Mouse (Mus musculus) hindbrain, embryonic 14.5 days (tissue): ENCODE measurements around the gene Clec2e. TPM values are rescaled to one million over a fixed set of nuclear protein-coding genes. Genes with fewer than 3 reads are reported as not detected.

Experiments used
- ATAC-seq: fragments of 200-750 bp; cut with Nextera tagmentation; 2 replicates; pipeline ENCODE4 v1.8.0; 2017; ENCODE audit warnings: moderate number of reproducible peaks, mild to moderate bottlenecking, moderate TSS enrichment, moderate library complexity; ENCODE audit not compliant: low FRiP score
- DNase-seq: peaks from one replicate; pipeline ENCODE4 v3.0.0-alpha.2; 2015; ENCODE audit warnings: low spot score
- H3K27ac ChIP-seq: fragments of 300-500 bp; sonication (generic); 2 replicates; pipeline ENCODE4 v1.5.1; 2014; ENCODE audit warnings: mild to moderate bottlenecking, moderate library complexity
- H3K27me3 ChIP-seq: fragments of 300-500 bp; sonication (generic); 2 replicates; pipeline ENCODE4 v1.6.1; 2014; ENCODE audit warnings: mild to moderate bottlenecking, low read length, mixed read lengths; ENCODE audit not compliant: control insufficient read depth, insufficient read depth
- H3K36me3 ChIP-seq: fragments of 300-500 bp; sonication (generic); replicated peaks from 2 replicates; pipeline ENCODE4 v1.6.1; 2014; ENCODE audit not compliant: control insufficient read depth, insufficient read depth
- H3K4me1 ChIP-seq: fragments of 300-500 bp; sonication (generic); replicated peaks from 2 replicates; pipeline ENCODE4 v1.6.1; 2014; ENCODE audit warnings: antibody characterized with exemption, low read length, mixed read lengths; ENCODE audit not compliant: control insufficient read depth, insufficient read depth
- H3K4me2 ChIP-seq: fragments of 300-500 bp; sonication (generic); replicated peaks from 2 replicates; pipeline ENCODE4 v1.6.1; 2014; ENCODE audit warnings: mild to moderate bottlenecking, moderate library complexity
- H3K4me3 ChIP-seq: fragments of 300-500 bp; sonication (generic); replicated peaks from 2 replicates; pipeline ENCODE4 v1.5.1; 2014; ENCODE audit warnings: mild to moderate bottlenecking, low read length
- H3K9ac ChIP-seq: fragments of 300-500 bp; sonication (generic); 2 replicates; pipeline ENCODE4 v1.6.1; 2014
- H3K9me3 ChIP-seq: fragments of 300-500 bp; sonication (generic); 2 replicates; pipeline ENCODE4 v1.6.1; 2016; ENCODE audit warnings: low read length; ENCODE audit not compliant: control insufficient read depth
- WGBS: fragments of 180-500 bp; shearing (Covaris S2); extraction: QIAGEN DNeasy Blood & Tissue Kit; methylation state at CpG from one replicate; pipeline ENCODE4 v1.1.7; 2014; 5-methylcytosine and 5-hydroxymethylcytosine counted together
- polyA plus RNA-seq: library from polyadenylated mRNA; unstranded; fragments of >200 nt; fragmentation: Nextera tagmentation; extraction: Ambion mirVana; gene quantifications from 2 replicates; pipeline ENCODE4 v1.2.1, GENCODE M21; 2014

Gene Clec2e
- polyA plus RNA-seq, 1 experiment from 2014 or later: not detected

GRCm38 (mm10) chr6:129066986-129067385, 33.7 kb downstream of the Clec2e start:
- Histone ChIP-seq H3K4me3 (no peak overlapping the region), H3K9ac (no peak overlapping the region), H3K4me1 (no peaks in the 10 kb centered on the region), H3K4me2 (no peak overlapping the region), H3K27me3 (no peaks in the 10 kb centered on the region), H3K27ac (no peak overlapping the region), H3K36me3 (no peaks in the 10 kb centered on the region), H3K9me3 (no peaks in the 10 kb centered on the region)
- peak; percentile 69; the same call in 1 of the 2 replicates for ATAC-seq
- DNase-seq: peak; percentile 67
- 70% methylated on average over 1 of the region's 1 CpGs for WGBS

- H3K9ac ChIP-seq: no peak overlapping the region
- no peak overlapping the region for H3K4me2 ChIP-seq
- no peak overlapping the region for H3K27ac ChIP-seq
- no peaks in the 10 kb centered on the region for H3K4me1 ChIP-seq
- no peaks in the 10 kb centered on the region for H3K27me3 ChIP-seq
- DNase-seq (no peak), ATAC-seq (no peak)
- H3K36me3 ChIP-seq: no peaks in the 10 kb centered on the region
- H3K4me3 ChIP-seq: no peak overlapping the region
- no peaks in the 10 kb centered on the region for H3K9me3 ChIP-seq
Measured at GRCm38 (mm10) chr6:129066530-129066929, 34.2 kb downstream of the Clec2e start.

- Histone ChIP-seq H3K4me2 (no peak overlapping the region), H3K36me3 (no peaks in the 10 kb centered on the region), H3K27ac (no peak overlapping the region), H3K9ac (no peak overlapping the region), H3K4me1 (no peaks in the 10 kb centered on the region), H3K4me3 (no peak overlapping the region), H3K9me3 (no peaks in the 10 kb centered on the region), H3K27me3 (no peaks in the 10 kb centered on the region)
- DNase-seq (no peak), ATAC-seq (no peak)
- WGBS: 83% methylated on average over 3 of the region's 3 CpGs
Measured at GRCm38 (mm10) chr6:129065857-129066256, 34.9 kb downstream of the Clec2e start.

GRCm38 (mm10) chr6:129065407-129065806, 35.3 kb downstream of the Clec2e start:
- H3K9ac ChIP-seq: no peak overlapping the region
- ATAC-seq (no peak), DNase-seq (no peak)
- H3K27me3 ChIP-seq: no peaks in the 10 kb centered on the region
- H3K4me1 ChIP-seq: no peaks in the 10 kb centered on the region
- WGBS: 79% methylated on average over 3 of the region's 3 CpGs
- H3K9me3 ChIP-seq: no peaks in the 10 kb centered on the region
- H3K4me3 ChIP-seq: no peak overlapping the region
- H3K27ac ChIP-seq: no peak overlapping the region
- no peak overlapping the region for H3K4me2 ChIP-seq
- no peaks in the 10 kb centered on the region for H3K36me3 ChIP-seq

GRCm38 (mm10) chr6:129058013-129058412, 42.7 kb downstream of the Clec2e start:
- Histone ChIP-seq H3K4me3 (no peak overlapping the region), H3K9ac (no peak overlapping the region), H3K27me3 (no peaks in the 10 kb centered on the region), H3K36me3 (no peaks in the 10 kb centered on the region), H3K27ac (no peak overlapping the region), H3K9me3 (no peaks in the 10 kb centered on the region), H3K4me2 (no peak overlapping the region), H3K4me1 (no peaks in the 10 kb centered on the region)
- no peak for ATAC-seq
- no peak for DNase-seq

GRCm38 (mm10) chr6:129056237-129056636, 44.5 kb downstream of the Clec2e start:
- WGBS: 86% methylated on average over 3 of the region's 3 CpGs

GRCm38 (mm10) chr6:129051731-129052130, 49.0 kb downstream of the Clec2e start:
- Histone ChIP-seq H3K27me3 (no peaks in the 10 kb centered on the region), H3K9me3 (no peaks in the 10 kb centered on the region), H3K4me3 (no peak overlapping the region), H3K4me2 (no peak overlapping the region), H3K36me3 (no peaks in the 10 kb centered on the region), H3K4me1 (no peaks in the 10 kb centered on the region), H3K9ac (no peak overlapping the region), H3K27ac (no peak overlapping the region)
- WGBS: 93% methylated on average over 5 of the region's 5 CpGs
- ATAC-seq: no peak
- no peak for DNase-seq

More at GRCm38 (mm10) chr6:129056237-129056636, 44.5 kb downstream of the Clec2e start:
- ATAC-seq: no peak
- no peak for DNase-seq
- Histone ChIP-seq H3K27me3 (no peaks in the 10 kb centered on the region), H3K4me2 (no peak overlapping the region), H3K9me3 (no peaks in the 10 kb centered on the region), H3K4me1 (no peaks in the 10 kb centered on the region), H3K27ac (no peak overlapping the region), H3K36me3 (no peaks in the 10 kb centered on the region), H3K9ac (no peak overlapping the region), H3K4me3 (no peak overlapping the region)

GRCm38 (mm10) chr6:129051086-129051485, 49.6 kb downstream of the Clec2e start:
- whole genome bisulfite sequencing: 88% methylated on average over 3 of the region's 3 CpGs
- Histone ChIP-seq H3K27ac (no peak overlapping the region), H3K36me3 (no peaks in the 10 kb centered on the region), H3K27me3 (no peaks in the 10 kb centered on the region), H3K9me3 (no peaks in the 10 kb centered on the region), H3K4me2 (no peak overlapping the region), H3K9ac (no peak overlapping the region), H3K4me1 (no peaks in the 10 kb centered on the region), H3K4me3 (no peak overlapping the region)
- DNase-seq (no peak), ATAC-seq (no peak)

- H3K36me3 ChIP-seq: no peaks in the 10 kb centered on the region
- 1% methylated on average over 8 of the region's 8 CpGs for WGBS
- no peaks in the 10 kb centered on the region for H3K27me3 ChIP-seq
- peak overlapping the region; percentile 57 for H3K4me2 ChIP-seq
- H3K27ac ChIP-seq: no peak overlapping the region
- H3K9me3 ChIP-seq: no peaks in the 10 kb centered on the region
- DNase-seq (peak; percentile 49), ATAC-seq (peak; percentile 59)
- peak overlapping the region; percentile 32 for H3K4me3 ChIP-seq
- peak overlapping the region; percentile 52 for H3K9ac ChIP-seq
- no peaks in the 10 kb centered on the region for H3K4me1 ChIP-seq
Measured at GRCm38 (mm10) chr6:129049596-129050251, 51.0 kb downstream of the Clec2e start.
